22 mouse cellular contexts compared by ENCODE assay signal in the genomic region with DNA sequence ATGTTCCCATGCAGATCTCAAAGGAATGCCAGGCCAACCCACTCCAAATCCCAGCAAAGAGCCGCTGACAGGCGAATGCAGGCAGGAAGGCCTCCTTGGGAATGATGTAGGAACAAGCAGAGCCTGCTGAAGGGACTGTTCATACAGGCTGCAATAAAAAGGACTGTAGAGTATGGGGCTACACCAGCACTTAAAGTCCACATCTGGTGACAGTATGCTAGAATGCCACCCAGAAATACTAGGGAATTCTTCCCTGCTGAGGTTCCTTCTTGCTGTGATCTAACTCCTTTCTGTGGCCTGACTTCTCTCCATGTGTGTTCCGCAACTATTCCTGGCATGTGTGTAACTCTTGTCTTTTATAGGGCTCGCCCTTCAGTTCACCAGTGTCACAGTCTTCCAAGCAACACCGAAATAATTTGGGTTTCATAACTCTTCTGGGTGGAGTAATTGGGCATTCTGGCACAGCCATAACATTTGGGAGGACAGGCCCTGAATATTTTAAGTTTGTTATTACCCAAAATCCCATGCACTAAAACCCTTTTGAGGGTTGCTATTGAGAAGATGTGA. TPM values are rescaled to one million over a fixed set of nuclear protein-coding genes. Genes with fewer than 3 reads are reported as not detected.
DNase-seq lines count a peak whose midpoint lies in the region; ATAC-seq lines count a peak whose summit lies in the region.
"Had no signal": no experiment of that assay in that cellular context is flagged by ENCODE, and none has a peak within 500 bp of the region (broad histone marks: within the 10 kb centered on the region; RNA-seq: fewer than 3 reads in every experiment).

No protein-coding gene starts in this region.

- H3K4me2 ChIP-seq in hindbrain, embryonic 12.5 days (replicated peaks) = no peak overlapping the region
- H3K4me2 ChIP-seq in limb, embryonic 13.5 days (replicated peaks) = no peak overlapping the region
- H3K4me2 ChIP-seq: heart, embryonic 12.5 days; hindbrain, embryonic 13.5 days; liver, embryonic 13.5 days had no signal

- 0 out of 2 replicates have a peak, but pooled peaks cover 4% of the 10 kb centered on the region for H3K4me1 ChIP-seq in hindbrain, embryonic 10.5 days (replicated peaks)
- H3K4me1 ChIP-seq in hindbrain, embryonic 12.5 days = no peaks in the 10 kb centered on the region
- peaks cover 21% of the 10 kb centered on the region for H3K4me1 ChIP-seq in limb, embryonic 13.5 days
- H3K4me1 ChIP-seq: hindbrain, embryonic 13.5 days; liver, embryonic 13.5 days had no signal

- intact Hi-C loops in heart, postnatal 25 days (cut with DNase I) = no loop called here

- no peaks in the 10 kb centered on the region for H3K27me3 ChIP-seq in hindbrain, embryonic 10.5 days (ENCODE audit: insufficient read depth, poor library complexity, severe bottlenecking)
- H3K27me3 ChIP-seq in hindbrain, embryonic 12.5 days = no peaks in the 10 kb centered on the region
- no peaks in the 10 kb centered on the region for H3K27me3 ChIP-seq in limb, embryonic 13.5 days
- H3K27me3 ChIP-seq: heart, embryonic 12.5 days; hindbrain, embryonic 13.5 days; liver, embryonic 13.5 days had no signal

- peak overlapping the region; percentile 57 for H3K27ac ChIP-seq in hindbrain, embryonic 10.5 days
- H3K27ac ChIP-seq in hindbrain, embryonic 12.5 days = no peak overlapping the region
- peak overlapping the region; percentile 69; the same call in 1 of the 2 replicates for H3K27ac ChIP-seq in limb, embryonic 13.5 days
- H3K27ac ChIP-seq: hindbrain, embryonic 13.5 days; left cerebral cortex, adult 2 months; liver, embryonic 13.5 days had no signal

- no peak overlapping the region for H3K4me3 ChIP-seq in hindbrain, embryonic 10.5 days
- no peak overlapping the region for H3K4me3 ChIP-seq in hindbrain, embryonic 12.5 days
- H3K4me3 ChIP-seq in limb, embryonic 13.5 days = no peak overlapping the region
- H3K4me3 ChIP-seq: heart, embryonic 12.5 days; hindbrain, embryonic 13.5 days; left cerebral cortex, adult 2 months; liver, embryonic 13.5 days had no signal

- H3K9ac ChIP-seq in hindbrain, embryonic 12.5 days = no peak overlapping the region
- H3K9ac ChIP-seq in limb, embryonic 13.5 days = no peak overlapping the region
- H3K9ac ChIP-seq: heart, embryonic 12.5 days; hindbrain, embryonic 13.5 days; liver, embryonic 13.5 days had no signal

- WGBS in hindbrain, embryonic 10.5 days = 86% methylated on average over 5 of the region's 5 CpGs
- WGBS in hindbrain, embryonic 12.5 days = 82% methylated on average over 5 of the region's 5 CpGs
- 67% methylated on average over 5 of the region's 5 CpGs for WGBS in limb, embryonic 13.5 days

- H3K36me3 ChIP-seq in hindbrain, embryonic 10.5 days = no peaks in the 10 kb centered on the region
- H3K36me3 ChIP-seq in hindbrain, embryonic 12.5 days = no peaks in the 10 kb centered on the region
- H3K36me3 ChIP-seq in limb, embryonic 13.5 days = no peaks in the 10 kb centered on the region; the same call in 1 of the 2 replicates
- H3K36me3 ChIP-seq: hindbrain, embryonic 13.5 days; liver, embryonic 13.5 days had no signal

- DNase-seq in adrenal gland, postnatal 10 days = peak; percentile 9
- DNase-seq in adrenal gland, postnatal 4 days (ENCODE audit: low spot score in 2 of 2) = no peak
- DNase-seq in hindbrain, embryonic 10.5 days (ENCODE audit: low spot score) = no peak
- DNase-seq in urinary bladder, postnatal 10 days (ENCODE audit: low spot score) = no peak
- no peak for DNase-seq in heart, postnatal 25 days (ENCODE audit: low spot score)
- DNase-seq: cerebellum, adult 8-10 months; cerebellum, postnatal 36 days; embryo, embryonic 11 days; heart, postnatal 10 days; kidney, adult 18-20 months; layer of hippocampus, adult 9-11 months; left cerebral cortex, postnatal 4 days; liver, embryonic 13.5 days; lung, adult 2 months; lung, postnatal 14 days; spleen, adult 18-20 months had no signal

- no peak for ATAC-seq in hindbrain, embryonic 12.5 days (ENCODE audit: low FRiP score)
- peak; percentile 79 for ATAC-seq in limb, embryonic 13.5 days (ENCODE audit: low FRiP score, low read depth)

- H3K9me3 ChIP-seq in hindbrain, embryonic 10.5 days = peaks cover 5% of the 10 kb centered on the region; the same call in 1 of the 2 replicates
- no peaks in the 10 kb centered on the region for H3K9me3 ChIP-seq in hindbrain, embryonic 12.5 days (replicated peaks)
- 0 out of 2 replicates have a peak, but pooled peaks cover 3% of the 10 kb centered on the region for H3K9me3 ChIP-seq in limb, embryonic 13.5 days
- H3K9me3 ChIP-seq: liver, embryonic 13.5 days had no signal

RNA-seq across cellular contexts. Expression of a gene that starts 32.1 kb away (rescaled TPM):
- total RNA-seq in adrenal gland, postnatal 10 days (2021) = 10 to 100 TPM in 1 of 2 experiments, 1 to 10 TPM in 1; 8.5 to 10.4 TPM
- total RNA-seq in adrenal gland, postnatal 4 days (2021) = 1 to 10 TPM; 7.4 to 9.3 TPM
- 3.8 and 3.9 TPM in 2 replicates for polyA plus RNA-seq in hindbrain, embryonic 10.5 days (2016; fragmentation: Nextera tagmentation; extraction: Ambion mirVana)
- 6.5 and 11.6 TPM in 2 replicates for polyA plus RNA-seq in hindbrain, embryonic 12.5 days (2016; fragmentation: Nextera tagmentation; extraction: Ambion mirVana)
- 14.1 and 15.4 TPM in 2 replicates for polyA plus RNA-seq in limb, embryonic 13.5 days (2015; fragmentation: Nextera tagmentation; extraction: Ambion mirVana)
- total RNA-seq in heart, postnatal 25 days (2021) = 10 to 100 TPM in 1 of 2 experiments, 1 to 10 TPM in 1; 7.1 to 10.6 TPM
- total RNA-seq: megakaryocyte progenitor cell, adult 5-6 weeks had no signal
